In the genomic region with DNA sequence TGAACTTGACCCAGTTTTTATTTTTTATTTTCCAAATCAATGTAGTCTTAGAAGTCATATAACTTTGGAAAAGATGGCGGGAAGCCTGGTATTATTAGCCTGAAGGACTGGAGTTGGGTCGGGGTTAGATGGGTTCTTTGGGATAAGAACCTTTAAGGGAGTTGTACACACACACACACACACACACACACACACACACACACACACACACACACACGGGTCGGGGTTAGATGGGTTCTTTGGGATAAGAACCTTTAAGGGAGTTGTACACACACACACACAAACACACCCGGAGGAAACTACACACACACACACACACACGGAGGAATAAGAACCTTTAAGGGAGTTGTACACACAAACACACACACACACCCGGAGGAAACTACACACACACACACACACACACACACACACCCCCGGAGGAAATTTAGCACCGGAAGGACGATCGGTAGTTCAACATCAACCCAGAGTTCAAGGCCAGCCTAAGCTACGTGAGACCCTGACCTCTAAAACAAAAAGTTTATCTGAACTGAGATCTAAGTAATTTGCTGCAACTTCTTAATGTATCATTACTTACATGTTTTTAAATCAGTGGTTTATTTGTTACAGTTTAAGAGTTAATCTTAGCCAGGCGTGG, we compare ENCODE assay signal across 8 mouse cellular contexts. TPM values are rescaled to one million over a fixed set of nuclear protein-coding genes. Genes with fewer than 3 reads are reported as not detected.
DNase-seq lines count a peak whose midpoint lies in the region; ATAC-seq lines count a peak whose summit lies in the region.

No protein-coding gene starts in this region.

- 0 out of 2 replicates have a peak, but pooled peaks cover under 1% of the 10 kb centered on the region for H3K36me3 ChIP-seq in forebrain, embryonic 14.5 days (ENCODE audit: control insufficient read depth, insufficient read depth, low read length)
- peaks cover 6% of the 10 kb centered on the region for H3K36me3 ChIP-seq in liver, embryonic 13.5 days

- peak; percentile 51 for DNase-seq in cerebellum, adult 9-11 months
- peak; percentile 54 for DNase-seq in CD4-positive helper T cell, adult 2 months (ENCODE audit: low read depth, low spot score)
- no peak for DNase-seq in forebrain, embryonic 14.5 days (ENCODE audit: low spot score)
- DNase-seq in liver, embryonic 13.5 days, result no peak
- DNase-seq in left cerebral cortex, postnatal 36 days (ENCODE audit: low spot score in 2 of 2), result no peak
- DNase-seq in adrenal gland, postnatal 4 days (ENCODE audit: low spot score in 2 of 2), result no peak
- DNase-seq in right cerebral cortex, postnatal 4 days, result no peak

- peaks cover 4% of the 10 kb centered on the region; the same call in 1 of the 2 replicates for H3K4me1 ChIP-seq in forebrain, embryonic 14.5 days (ENCODE audit: control insufficient read depth, insufficient read depth, low read length)
- peaks cover 43% of the 10 kb centered on the region for H3K4me1 ChIP-seq in liver, embryonic 13.5 days (replicated peaks)

- ATAC-seq in cerebellum, adult (ENCODE audit: insufficient number of reproducible peaks, low FRiP score, low TSS enrichment), result no peak
- ATAC-seq in forebrain, embryonic 14.5 days, result no peak; the same call in none of the 2 replicates
- no peak for ATAC-seq in liver, embryonic 13.5 days (ENCODE audit: low read depth)

- H3K27me3 ChIP-seq in forebrain, embryonic 14.5 days (replicated peaks; ENCODE audit: control insufficient read depth, insufficient read depth, low read length), result no peaks in the 10 kb centered on the region
- no peaks in the 10 kb centered on the region for H3K27me3 ChIP-seq in liver, embryonic 13.5 days

- peak overlapping the region; percentile 48; the same call in 1 of the 2 replicates for H3K9ac ChIP-seq in forebrain, embryonic 14.5 days (ENCODE audit: low read length)
- peak overlapping the region; percentile 64 for H3K9ac ChIP-seq in liver, embryonic 13.5 days

- intact Hi-C loops in left cerebral cortex, postnatal 36 days (cut with DNase I), result no loop called here

- no peak overlapping the region; the same call in 1 of the 2 replicates for H3K27ac ChIP-seq in forebrain, embryonic 14.5 days (ENCODE audit: low read depth, low read length)
- H3K27ac ChIP-seq in liver, embryonic 13.5 days, result peak overlapping the region; percentile 71

- H3K4me3 ChIP-seq in forebrain, embryonic 14.5 days (ENCODE audit: low read depth, low read length), result peak overlapping the region; percentile 68
- H3K4me3 ChIP-seq in liver, embryonic 13.5 days (replicated peaks), result peak overlapping the region; percentile 79

- H3K9me3 ChIP-seq in forebrain, embryonic 14.5 days (replicated peaks; ENCODE audit: control insufficient read depth, low read length), result no peaks in the 10 kb centered on the region
- no peaks in the 10 kb centered on the region for H3K9me3 ChIP-seq in liver, embryonic 13.5 days (replicated peaks)

- 59% methylated on average over 13 of the region's 13 CpGs for WGBS in forebrain, embryonic 14.5 days
- 38% methylated on average over 13 of the region's 13 CpGs for WGBS in liver, embryonic 13.5 days (ENCODE audit: insufficient replicate concordance)

- H3K4me2 ChIP-seq in forebrain, embryonic 14.5 days (ENCODE audit: low read length), result peak overlapping the region; percentile 89
- H3K4me2 ChIP-seq in liver, embryonic 13.5 days, result peak overlapping the region; percentile 66

RNA-seq across cellular contexts. Expression of a gene that starts 0.5 kb away (rescaled TPM):
- 38.3 and 50.1 TPM in 2 replicates for polyA plus RNA-seq in forebrain, embryonic 14.5 days (2014; fragmentation: Nextera tagmentation; extraction: Ambion mirVana)
- 12.2 and 15.8 TPM in 2 replicates for polyA plus RNA-seq in liver, embryonic 13.5 days (2015; fragmentation: Nextera tagmentation; extraction: Ambion mirVana)
- total RNA-seq in left cerebral cortex, postnatal 36 days (2021), result 10 to 100 TPM; 56.8 to 60.1 TPM
- 10 to 100 TPM; 58.4 to 69.9 TPM for total RNA-seq in adrenal gland, postnatal 4 days (2021)

RNA-seq across cellular contexts. Expression of a gene that starts 15.8 kb away (rescaled TPM):
- polyA plus RNA-seq in forebrain, embryonic 14.5 days (2014; fragmentation: Nextera tagmentation; extraction: Ambion mirVana), result 9.5 and 12.5 TPM in 2 replicates
- 26.8 and 30.3 TPM in 2 replicates for polyA plus RNA-seq in liver, embryonic 13.5 days (2015; fragmentation: Nextera tagmentation; extraction: Ambion mirVana)
- total RNA-seq in left cerebral cortex, postnatal 36 days (2021), result 10 to 100 TPM; 15.1 to 18.1 TPM
- total RNA-seq in adrenal gland, postnatal 4 days (2021), result 100 to 1,000 TPM; 150 to 165 TPM

RNA-seq across cellular contexts. Expression of a gene that starts 24.7 kb away (rescaled TPM):
- 18.1 and 22.7 TPM in 2 replicates for polyA plus RNA-seq in forebrain, embryonic 14.5 days (2014; fragmentation: Nextera tagmentation; extraction: Ambion mirVana)
- 8.5 and 10.5 TPM in 2 replicates for polyA plus RNA-seq in liver, embryonic 13.5 days (2015; fragmentation: Nextera tagmentation; extraction: Ambion mirVana)
- total RNA-seq in left cerebral cortex, postnatal 36 days (2021), result 10 to 100 TPM; 70.2 to 74.3 TPM
- 10 to 100 TPM; 29.1 to 34.6 TPM for total RNA-seq in adrenal gland, postnatal 4 days (2021)

RNA-seq across cellular contexts. Expression of a gene that starts 24.9 kb away (rescaled TPM):
- polyA plus RNA-seq in forebrain, embryonic 14.5 days (2014; fragmentation: Nextera tagmentation; extraction: Ambion mirVana), result 72.1 and 81.5 TPM in 2 replicates
- 71.5 and 77.4 TPM in 2 replicates for polyA plus RNA-seq in liver, embryonic 13.5 days (2015; fragmentation: Nextera tagmentation; extraction: Ambion mirVana)
- 10 to 100 TPM; 49.8 to 57.9 TPM for total RNA-seq in left cerebral cortex, postnatal 36 days (2021)
- total RNA-seq in adrenal gland, postnatal 4 days (2021), result 10 to 100 TPM; 72.9 to 77.3 TPM

Comparison
In these comparisons a context has a peak if more than half of its experiments do, and no peak if none do; other contexts are left out.
1. DNase-seq: peak in cerebellum, adult 9-11 months (single experiment) and CD4-positive helper T cell, adult 2 months (single experiment); none in forebrain, embryonic 14.5 days (single experiment), liver, embryonic 13.5 days (single experiment), left cerebral cortex, postnatal 36 days (0 of 2), adrenal gland, postnatal 4 days (0 of 2) and right cerebral cortex, postnatal 4 days (single experiment).
2. RNA of a gene that starts 15.8 kb away (total RNA-seq): 150 to 165 TPM in adrenal gland, postnatal 4 days; 15.1 to 18.1 TPM in left cerebral cortex, postnatal 36 days; every median in the first group is over 4 times any median in the second.